Mouse (Mus musculus): ENCODE measurements at regions not wholly inside any gene's neighbourhood (a gene's known extent, or its start where the extent isn't known, plus 50 kb on each side); places are given as distances from the start of the nearest gene placed in this dataset.
A peak's percentile ranks its signal among the peaks of the same experiment; 100 is the strongest.

- WGBS = 76% methylated on average over 8 of the region's 8 CpGs
- peaks cover 3% of the 10 kb centered on the region for H3K4me1 ChIP-seq (ENCODE audit: control insufficient read depth, insufficient read depth, low read length)
- TF ChIP-seq CTCF (IDR thresholded peaks at IDR 0.05; ENCODE audit: insufficient read depth, low read depth, low read length) = no peak
- TF ChIP-seq POLR2A (IDR thresholded peaks at IDR 0.05; ENCODE audit: insufficient read depth, low read depth, low read length) = no peak
- H3K27ac ChIP-seq (ENCODE audit: insufficient read depth, low read depth, low read length) = no peak overlapping the region
- H3K4me3 ChIP-seq (ENCODE audit: insufficient read depth, low read depth, low read length) = no peak overlapping the region
These were observed 316.6 kb upstream of the 4931429L15Rik start for GRCm38 (mm10) chr9:46636261-46637010.

- Histone ChIP-seq H3K27ac (ENCODE audit: insufficient read depth, low read depth, low read length) (no peak overlapping the region), H3K4me3 (ENCODE audit: insufficient read depth, low read depth, low read length) (no peak overlapping the region), H3K4me1 (ENCODE audit: control insufficient read depth, insufficient read depth, low read length) (peaks cover 3% of the 10 kb centered on the region)
- WGBS = 77% methylated on average over 4 of the region's 4 CpGs
- no peak for TF ChIP-seq CTCF (IDR thresholded peaks at IDR 0.05; ENCODE audit: insufficient read depth, low read depth, low read length)
- TF ChIP-seq POLR2A (IDR thresholded peaks at IDR 0.05; ENCODE audit: insufficient read depth, low read depth, low read length) = no peak
These were observed 314.2 kb upstream of the 4931429L15Rik start for GRCm38 (mm10) chr9:46633952-46634351.

- H3K27ac ChIP-seq (ENCODE audit: insufficient read depth, low read depth, low read length) = 0 out of 2 replicates have a peak overlapping the region, but pooled peaks have one; percentile 42
These were observed 312.8 kb upstream of the 4931429L15Rik start for GRCm38 (mm10) chr9:46632576-46632975.

GRCm38 (mm10) chr9:46622255-46622654, 302.5 kb upstream of the 4931429L15Rik start:
- Histone ChIP-seq H3K4me1 (ENCODE audit: control insufficient read depth, insufficient read depth, low read length) (peaks cover 2% of the 10 kb centered on the region; the same call in 1 of the 2 replicates), H3K27ac (ENCODE audit: insufficient read depth, low read depth, low read length) (no peak overlapping the region), H3K4me3 (ENCODE audit: insufficient read depth, low read depth, low read length) (no peak overlapping the region)
- 30% methylated on average over 2 of the region's 2 CpGs for WGBS
- TF ChIP-seq POLR2A (IDR thresholded peaks at IDR 0.05; ENCODE audit: insufficient read depth, low read depth, low read length) (no peak), CTCF (IDR thresholded peaks at IDR 0.05; ENCODE audit: insufficient read depth, low read depth, low read length) (no peak)

More at GRCm38 (mm10) chr9:46632576-46632975, 312.8 kb upstream of the 4931429L15Rik start:
- WGBS = 25% methylated on average over 10 of the region's 10 CpGs
- Histone ChIP-seq H3K4me1 (ENCODE audit: control insufficient read depth, insufficient read depth, low read length) (peaks cover 3% of the 10 kb centered on the region), H3K4me3 (ENCODE audit: insufficient read depth, low read depth, low read length) (no peak overlapping the region)
- TF ChIP-seq CTCF (IDR thresholded peaks at IDR 0.05; ENCODE audit: insufficient read depth, low read depth, low read length) (no peak), POLR2A (IDR thresholded peaks at IDR 0.05; ENCODE audit: insufficient read depth, low read depth, low read length) (no peak)

- TF ChIP-seq POLR2A (IDR thresholded peaks at IDR 0.05; ENCODE audit: insufficient read depth, low read depth, low read length) (no peak), CTCF (IDR thresholded peaks at IDR 0.05; ENCODE audit: insufficient read depth, low read depth, low read length) (no peak)
- Histone ChIP-seq H3K4me3 (ENCODE audit: insufficient read depth, low read depth, low read length) (no peak overlapping the region), H3K27ac (ENCODE audit: insufficient read depth, low read depth, low read length) (no peak overlapping the region), H3K4me1 (ENCODE audit: control insufficient read depth, insufficient read depth, low read length) (peaks cover 2% of the 10 kb centered on the region; the same call in 1 of the 2 replicates)
- 70% methylated on average over 6 of the region's 6 CpGs for WGBS
These were observed 302.1 kb upstream of the 4931429L15Rik start for GRCm38 (mm10) chr9:46621851-46622250.

GRCm38 (mm10) chr9:46610101-46611005, 290.6 kb upstream of the 4931429L15Rik start:
- no peak overlapping the region for H3K27ac ChIP-seq (ENCODE audit: insufficient read depth, low read depth, low read length)
- H3K4me1 ChIP-seq (ENCODE audit: control insufficient read depth, insufficient read depth, low read length) = no peaks in the 10 kb centered on the region
- 60% methylated on average over 11 of the region's 11 CpGs for WGBS
- H3K4me3 ChIP-seq (ENCODE audit: insufficient read depth, low read depth, low read length) = no peak overlapping the region
- no peak for TF ChIP-seq CTCF (IDR thresholded peaks at IDR 0.05; ENCODE audit: insufficient read depth, low read depth, low read length)
- TF ChIP-seq POLR2A (IDR thresholded peaks at IDR 0.05; ENCODE audit: insufficient read depth, low read depth, low read length) = no peak

GRCm38 (mm10) chr9:46608695-46609094, 288.9 kb upstream of the 4931429L15Rik start:
- no peak overlapping the region for H3K4me3 ChIP-seq (ENCODE audit: insufficient read depth, low read depth, low read length)
- no peak overlapping the region for H3K27ac ChIP-seq (ENCODE audit: insufficient read depth, low read depth, low read length)
- WGBS = 92% methylated on average over 8 of the region's 8 CpGs
- H3K4me1 ChIP-seq (ENCODE audit: control insufficient read depth, insufficient read depth, low read length) = no peaks in the 10 kb centered on the region
- TF ChIP-seq CTCF (IDR thresholded peaks at IDR 0.05; ENCODE audit: insufficient read depth, low read depth, low read length) (no peak), POLR2A (IDR thresholded peaks at IDR 0.05; ENCODE audit: insufficient read depth, low read depth, low read length) (no peak)

GRCm38 (mm10) chr9:46600803-46601202, 281.0 kb upstream of the 4931429L15Rik start:
- TF ChIP-seq POLR2A (IDR thresholded peaks at IDR 0.05; ENCODE audit: insufficient read depth, low read depth, low read length) (no peak), CTCF (IDR thresholded peaks at IDR 0.05; ENCODE audit: insufficient read depth, low read depth, low read length) (no peak)
- WGBS = 92% methylated on average over 9 of the region's 9 CpGs
- H3K4me3 ChIP-seq (ENCODE audit: insufficient read depth, low read depth, low read length) = no peak overlapping the region
- H3K4me1 ChIP-seq (ENCODE audit: control insufficient read depth, insufficient read depth, low read length) = peaks cover 10% of the 10 kb centered on the region; the same call in 1 of the 2 replicates
- no peak overlapping the region for H3K27ac ChIP-seq (ENCODE audit: insufficient read depth, low read depth, low read length)

Data from olfactory bulb, adult 2 months (tissue).